Mouse (Mus musculus) lung, adult 18-20 months (tissue): ENCODE results near the gene Map10.

Source experiments
- DNase-seq, 2 experiments: peaks; one replicate each; pipeline ENCODE4 v3.0.0; 2022; ENCODE audit warnings: mixed read lengths in 2 of 2

Gene Map10

GRCm38 (mm10) chr8:125718914-125719313, 49.3 kb downstream of the Map10 start:
- DNase-seq, result no peak

- DNase-seq, result no peak
Measured at GRCm38 (mm10) chr8:125722675-125723074, 53.1 kb downstream of the Map10 start.
